Mouse (Mus musculus): ENCODE data around the gene Snd1. TPM values are rescaled to one million over a fixed set of nuclear protein-coding genes. Genes with fewer than 3 reads are reported as not detected.

Gene Snd1
- polyA plus RNA-seq, 1 experiment from 2014 or later: 39.4 TPM

DNA sequence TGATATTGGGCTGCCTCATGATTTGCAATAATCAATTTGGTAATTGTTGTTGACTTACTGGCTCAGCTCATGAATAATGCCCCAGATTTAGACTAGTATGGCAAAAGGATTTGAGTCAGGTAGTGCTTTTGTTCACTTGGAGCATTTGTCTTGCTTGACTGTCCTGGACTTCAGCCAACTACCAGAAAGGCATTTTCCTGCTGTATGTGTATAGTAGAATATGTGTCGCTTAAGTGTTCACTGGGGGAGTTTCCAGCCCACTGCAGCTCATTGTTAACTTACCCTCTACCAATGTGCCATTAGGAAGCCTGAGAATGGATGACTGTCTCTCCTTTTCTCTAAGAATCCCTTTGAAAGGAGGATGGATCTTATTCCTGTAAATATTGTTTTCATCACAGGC is 268.6 kb downstream of the Snd1 start:
- 60% methylated on average over 1 of the region's 1 CpGs for WGBS
- Histone ChIP-seq H3K36me3 (ENCODE audit: control insufficient read depth, insufficient read depth) (peaks cover 15% of the 10 kb centered on the region), H3K4me2 (replicated peaks; ENCODE audit: low read depth) (no peak overlapping the region), H3K27ac (ENCODE audit: low read depth, low read length) (no peak overlapping the region), H3K9me3 (ENCODE audit: control insufficient read depth) (no peaks in the 10 kb centered on the region), H3K4me3 (ENCODE audit: low read depth, low read length) (no peak overlapping the region), H3K27me3 (replicated peaks; ENCODE audit: control insufficient read depth, insufficient read depth, low read length) (no peaks in the 10 kb centered on the region), H3K9ac (ENCODE audit: low read depth, low read length) (no peak overlapping the region), H3K4me1 (replicated peaks; ENCODE audit: control insufficient read depth, insufficient read depth, low read length) (no peaks in the 10 kb centered on the region; the same call in 1 of the 2 replicates)
- ATAC-seq: no peak
- no peak for TF ChIP-seq CTCF (IDR thresholded peaks at IDR 0.05; ENCODE audit: low read depth)

DNA sequence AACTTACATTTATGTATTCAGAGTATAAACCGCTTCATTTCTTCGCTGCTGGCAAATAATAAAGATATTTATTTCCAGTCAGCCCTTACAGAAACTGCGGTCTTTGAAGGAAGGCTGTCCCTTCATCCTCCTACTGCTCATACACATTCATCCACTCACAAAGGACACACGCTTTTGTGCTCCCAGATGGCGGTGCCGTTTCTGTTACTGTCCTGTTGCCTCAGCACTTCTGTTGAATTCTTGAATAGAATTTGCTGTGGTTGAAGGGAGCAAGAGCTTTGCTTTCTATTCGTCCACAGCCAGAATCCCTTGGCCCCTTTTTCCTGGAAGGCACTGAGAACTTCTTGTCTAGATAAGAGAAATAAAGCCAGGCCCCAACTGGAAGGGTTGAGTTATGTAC is 270.9 kb downstream of the Snd1 start:
- no peak overlapping the region for H3K9ac ChIP-seq (ENCODE audit: low read depth, low read length)
- no peaks in the 10 kb centered on the region; the same call in 1 of the 2 replicates for H3K4me1 ChIP-seq (replicated peaks; ENCODE audit: control insufficient read depth, insufficient read depth, low read length)
- H3K4me2 ChIP-seq (replicated peaks; ENCODE audit: low read depth): no peak overlapping the region
- WGBS: 90% methylated on average over 7 of the region's 7 CpGs
- H3K27ac ChIP-seq (ENCODE audit: low read depth, low read length): no peak overlapping the region
- peaks cover 15% of the 10 kb centered on the region for H3K36me3 ChIP-seq (ENCODE audit: control insufficient read depth, insufficient read depth)
- H3K4me3 ChIP-seq (ENCODE audit: low read depth, low read length): no peak overlapping the region
- no peak for ATAC-seq
- no peaks in the 10 kb centered on the region for H3K27me3 ChIP-seq (replicated peaks; ENCODE audit: control insufficient read depth, insufficient read depth, low read length)
- no peaks in the 10 kb centered on the region for H3K9me3 ChIP-seq (ENCODE audit: control insufficient read depth)
- TF ChIP-seq CTCF (IDR thresholded peaks at IDR 0.05; ENCODE audit: low read depth): no peak

DNA sequence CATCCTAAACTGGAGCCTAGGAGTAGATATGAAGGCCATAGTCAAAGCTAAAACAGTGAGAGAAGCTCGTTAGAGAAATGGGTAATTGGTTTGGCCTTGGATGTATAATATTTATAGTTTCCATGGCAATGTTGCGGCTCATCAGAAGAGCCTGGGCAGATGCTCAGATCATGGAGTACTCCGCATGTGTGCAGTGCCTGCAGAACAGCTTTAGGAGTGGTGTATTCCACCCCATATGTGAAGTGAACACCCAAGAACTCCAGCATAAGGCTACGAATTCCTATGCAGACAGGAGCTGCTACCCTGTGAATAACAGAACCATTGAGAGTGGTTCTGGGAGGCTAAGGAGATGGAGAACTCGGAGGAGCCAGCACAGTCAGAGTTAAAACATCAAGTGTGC is 272.1 kb downstream of the Snd1 start:
- H3K9ac ChIP-seq (ENCODE audit: low read depth, low read length): no peak overlapping the region
- no peaks in the 10 kb centered on the region for H3K27me3 ChIP-seq (replicated peaks; ENCODE audit: control insufficient read depth, insufficient read depth, low read length)
- no peak overlapping the region for H3K27ac ChIP-seq (ENCODE audit: low read depth, low read length)
- TF ChIP-seq CTCF (IDR thresholded peaks at IDR 0.05; ENCODE audit: low read depth): no peak
- no peak for ATAC-seq
- WGBS: 84% methylated on average over 5 of the region's 5 CpGs
- H3K36me3 ChIP-seq (ENCODE audit: control insufficient read depth, insufficient read depth): peaks cover 15% of the 10 kb centered on the region
- H3K9me3 ChIP-seq (ENCODE audit: control insufficient read depth): no peaks in the 10 kb centered on the region
- H3K4me2 ChIP-seq (replicated peaks; ENCODE audit: low read depth): no peak overlapping the region
- no peaks in the 10 kb centered on the region; the same call in 1 of the 2 replicates for H3K4me1 ChIP-seq (replicated peaks; ENCODE audit: control insufficient read depth, insufficient read depth, low read length)
- H3K4me3 ChIP-seq (ENCODE audit: low read depth, low read length): no peak overlapping the region

- WGBS: 66% methylated on average over 14 of the region's 14 CpGs
- no peak for TF ChIP-seq CTCF (IDR thresholded peaks at IDR 0.05; ENCODE audit: low read depth)
- Histone ChIP-seq H3K9ac (ENCODE audit: low read depth, low read length) (no peak overlapping the region), H3K27ac (ENCODE audit: low read depth, low read length) (no peak overlapping the region), H3K36me3 (ENCODE audit: control insufficient read depth, insufficient read depth) (peaks cover 16% of the 10 kb centered on the region), H3K4me2 (replicated peaks; ENCODE audit: low read depth) (no peak overlapping the region), H3K4me1 (replicated peaks; ENCODE audit: control insufficient read depth, insufficient read depth, low read length) (no peaks in the 10 kb centered on the region), H3K4me3 (ENCODE audit: low read depth, low read length) (no peak overlapping the region), H3K27me3 (replicated peaks; ENCODE audit: control insufficient read depth, insufficient read depth, low read length) (no peaks in the 10 kb centered on the region), H3K9me3 (ENCODE audit: control insufficient read depth) (no peaks in the 10 kb centered on the region)
- no peak for ATAC-seq
Observed at GRCm38 (mm10) chr6:28747931-28748670, 273.2 kb downstream of the Snd1 start.

- H3K27me3 ChIP-seq (replicated peaks; ENCODE audit: control insufficient read depth, insufficient read depth, low read length): no peaks in the 10 kb centered on the region
- no peak overlapping the region for H3K4me2 ChIP-seq (replicated peaks; ENCODE audit: low read depth)
- 35% methylated on average over 3 of the region's 3 CpGs for WGBS
- no peak overlapping the region for H3K27ac ChIP-seq (ENCODE audit: low read depth, low read length)
- H3K36me3 ChIP-seq (ENCODE audit: control insufficient read depth, insufficient read depth): peaks cover 19% of the 10 kb centered on the region
- H3K9ac ChIP-seq (ENCODE audit: low read depth, low read length): no peak overlapping the region
- ATAC-seq: no peak
- no peak for TF ChIP-seq CTCF (IDR thresholded peaks at IDR 0.05; ENCODE audit: low read depth)
- no peaks in the 10 kb centered on the region for H3K9me3 ChIP-seq (ENCODE audit: control insufficient read depth)
- H3K4me3 ChIP-seq (ENCODE audit: low read depth, low read length): no peak overlapping the region
- no peaks in the 10 kb centered on the region for H3K4me1 ChIP-seq (replicated peaks; ENCODE audit: control insufficient read depth, insufficient read depth, low read length)
Observed at GRCm38 (mm10) chr6:28749224-28749623, 274.3 kb downstream of the Snd1 start.

DNA sequence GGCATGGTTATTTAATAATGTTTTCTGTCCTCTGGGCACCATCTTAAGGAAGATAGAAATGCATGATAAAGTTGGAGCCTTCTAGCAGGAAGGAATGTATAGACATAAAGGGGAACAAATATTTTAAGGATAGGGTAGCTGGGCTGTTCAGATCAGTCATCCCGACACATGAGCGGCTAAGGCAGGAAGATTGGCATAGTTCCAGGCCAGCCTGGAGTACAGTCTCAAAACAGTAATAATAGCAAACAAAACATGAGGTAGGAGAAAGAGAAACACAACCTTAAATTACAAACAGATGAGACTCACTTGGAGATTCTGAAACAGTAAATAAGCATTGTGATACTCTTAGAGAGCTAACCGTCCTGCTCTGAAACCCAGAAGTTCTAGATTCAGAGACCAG is 276.2 kb downstream of the Snd1 start:
- no peak overlapping the region for H3K4me3 ChIP-seq (ENCODE audit: low read depth, low read length)
- H3K9me3 ChIP-seq (ENCODE audit: control insufficient read depth): no peaks in the 10 kb centered on the region
- H3K4me1 ChIP-seq (replicated peaks; ENCODE audit: control insufficient read depth, insufficient read depth, low read length): no peaks in the 10 kb centered on the region; the same call in 1 of the 2 replicates
- H3K4me2 ChIP-seq (replicated peaks; ENCODE audit: low read depth): no peak overlapping the region
- TF ChIP-seq CTCF (IDR thresholded peaks at IDR 0.05; ENCODE audit: low read depth): no peak
- no peak for ATAC-seq
- H3K36me3 ChIP-seq (ENCODE audit: control insufficient read depth, insufficient read depth): peaks cover 11% of the 10 kb centered on the region; the same call in 1 of the 2 replicates
- no peaks in the 10 kb centered on the region for H3K27me3 ChIP-seq (replicated peaks; ENCODE audit: control insufficient read depth, insufficient read depth, low read length)
- H3K27ac ChIP-seq (ENCODE audit: low read depth, low read length): no peak overlapping the region
- WGBS: 75% methylated on average over 3 of the region's 3 CpGs
- no peak overlapping the region for H3K9ac ChIP-seq (ENCODE audit: low read depth, low read length)
